Mouse (Mus musculus) embryonic facial prominence, embryonic 11.5 days (tissue): Measurements from ENCODE around the gene Cdh3. TPM values are rescaled to one million over a fixed set of nuclear protein-coding genes. Genes with fewer than 3 reads are reported as not detected.

Experiments
- ATAC-seq: fragments of 200-750 bp; cut with Nextera tagmentation; replicated peaks from 2 replicates; pipeline ENCODE4 v1.8.0; 2017; ENCODE audit warnings: low read depth; ENCODE audit not compliant: insufficient number of reproducible peaks, low FRiP score, low TSS enrichment
- DNase-seq: peaks from one replicate; pipeline ENCODE4 v3.0.0-alpha.2; 2015; ENCODE audit warnings: low spot score
- H3K27ac ChIP-seq: fragments of 300-500 bp; sonication (generic); replicated peaks from 2 replicates; pipeline ENCODE4 v1.5.1; 2014; ENCODE audit warnings: mild to moderate bottlenecking, low read depth, low read length, control low read depth
- H3K27me3 ChIP-seq: fragments of 300-500 bp; sonication (generic); 2 replicates; pipeline ENCODE4 v1.6.1; 2014; ENCODE audit warnings: mild to moderate bottlenecking, low read length, moderate library complexity, mixed read lengths; ENCODE audit not compliant: control insufficient read depth, insufficient read depth
- H3K36me3 ChIP-seq: fragments of 300-500 bp; sonication (generic); replicated peaks from 2 replicates; pipeline ENCODE4 v1.6.1; 2014; ENCODE audit warnings: low read depth, mild to moderate bottlenecking, low read length, moderate library complexity, mixed read lengths; ENCODE audit not compliant: control insufficient read depth, insufficient read depth
- H3K4me1 ChIP-seq: fragments of 300-500 bp; sonication (generic); 2 replicates; pipeline ENCODE4 v1.6.1; 2014; ENCODE audit warnings: low read length, mixed read lengths; ENCODE audit not compliant: control insufficient read depth, insufficient read depth
- H3K4me2 ChIP-seq: fragments of 300-500 bp; sonication (generic); 2 replicates; pipeline ENCODE4 v1.6.1; 2014; ENCODE audit warnings: low read depth, mild to moderate bottlenecking, control low read depth, low read length, moderate library complexity
- H3K4me3 ChIP-seq: fragments of 300-500 bp; sonication (generic); 2 replicates; pipeline ENCODE4 v1.5.1; 2014; ENCODE audit warnings: low read depth, low read length, control low read depth
- H3K9ac ChIP-seq: fragments of 300-500 bp; sonication (generic); replicated peaks from 2 replicates; pipeline ENCODE4 v1.6.1; 2014; ENCODE audit warnings: mild to moderate bottlenecking, control low read depth, low read length
- H3K9me3 ChIP-seq: fragments of 300-500 bp; sonication (generic); replicated peaks from 2 replicates; pipeline ENCODE4 v1.6.1; 2016; ENCODE audit warnings: mild to moderate bottlenecking, low read length, inconsistent platforms, mixed read lengths; ENCODE audit not compliant: control insufficient read depth
- WGBS: fragments of 180-500 bp; shearing (Covaris S2); extraction: QIAGEN DNeasy Blood & Tissue Kit; methylation state at CpG from one replicate; pipeline ENCODE4 v1.1.7; 2014; 5-methylcytosine and 5-hydroxymethylcytosine counted together
- polyA plus RNA-seq: library from polyadenylated mRNA; unstranded; fragments of >200 nt; fragmentation: Nextera tagmentation; extraction: Ambion mirVana; gene quantifications from 2 replicates; pipeline ENCODE4 v1.2.1, GENCODE M21; 2014

Cdh3 gene
- 10.8 and 11.0 TPM in 2 replicates for polyA plus RNA-seq

DNA sequence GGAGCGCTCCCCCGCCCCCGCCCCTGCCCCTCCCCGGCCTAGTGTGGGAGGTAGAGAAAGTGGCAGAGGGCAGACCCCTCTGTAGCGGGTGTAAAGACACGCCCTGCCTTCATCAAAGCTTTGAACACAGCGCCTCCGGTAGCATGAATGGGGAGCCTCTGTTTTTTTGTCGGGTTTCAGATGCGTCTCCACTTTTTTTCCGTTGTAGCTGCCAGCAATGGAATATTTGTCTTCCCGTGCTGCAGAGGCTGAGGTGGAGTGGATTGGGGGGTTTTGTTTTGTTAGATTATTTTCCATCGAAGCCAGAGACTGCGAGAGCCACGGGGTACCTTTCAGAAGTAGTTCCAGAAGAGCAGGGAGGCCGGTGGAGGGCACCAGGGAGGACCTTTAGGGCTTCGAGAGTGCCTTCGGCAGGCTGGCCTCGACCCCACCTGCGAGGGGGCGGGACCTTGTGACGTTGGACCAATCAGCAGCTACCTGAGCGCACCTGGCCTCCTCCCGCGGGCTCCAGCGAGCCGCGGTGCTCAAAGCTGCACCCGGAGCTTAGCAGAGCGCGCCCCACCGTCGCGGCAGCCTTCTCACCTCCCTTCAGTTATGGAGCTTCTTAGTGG lies at the start of gene Cdh3:
Gene Cdh3, plus strand, starts transcription at position 527 of the 611 bp plus-strand sequence.
- H3K4me3 ChIP-seq: peak within 1 kb of the TSS; percentile 38
- H3K9ac ChIP-seq: peak within 1 kb of the TSS; percentile 53
- H3K4me2 ChIP-seq: peak within 1 kb of the TSS; percentile 39
- peak; percentile 72 for DNase-seq
- H3K4me1 ChIP-seq: peaks cover 12% of the 10 kb centered on the region
- H3K9me3 ChIP-seq: no peaks in the 10 kb centered on the region
- peaks cover 14% of the 10 kb centered on the region for H3K27me3 ChIP-seq
- no peaks in the 10 kb centered on the region for H3K36me3 ChIP-seq
- H3K27ac ChIP-seq: no peak within 1 kb of the TSS
- peak; percentile 35; the same call in 1 of the 2 replicates for ATAC-seq
- under 1% methylated on average over 34 of the region's 34 CpGs for WGBS

DNA sequence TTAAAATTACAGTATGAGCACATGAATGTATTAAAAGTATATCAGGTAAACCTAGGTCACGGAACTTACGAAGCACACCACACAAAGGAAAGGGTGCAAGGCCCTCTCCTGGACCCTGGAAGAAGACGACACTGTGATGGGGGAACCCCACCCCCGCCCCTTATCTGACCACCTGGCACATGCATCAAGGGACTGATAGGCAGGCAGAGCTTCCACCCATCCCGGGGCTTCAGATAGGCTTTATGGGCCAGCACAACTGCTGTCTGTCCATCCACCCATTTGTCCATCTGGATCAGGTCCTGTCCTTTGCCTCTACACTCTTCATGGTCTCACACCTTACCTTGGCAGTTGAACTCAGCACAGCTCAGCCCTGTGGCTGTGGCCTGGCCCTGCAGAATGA lies 48.6 kb upstream of the Cdh3 start:
- H3K36me3 ChIP-seq: no peaks in the 10 kb centered on the region
- no peaks in the 10 kb centered on the region for H3K27me3 ChIP-seq
- H3K9ac ChIP-seq: no peak overlapping the region
- no peak for DNase-seq
- H3K4me3 ChIP-seq: no peak overlapping the region
- no peaks in the 10 kb centered on the region for H3K4me1 ChIP-seq
- H3K27ac ChIP-seq: no peak overlapping the region
- 75% methylated on average over 5 of the region's 5 CpGs for WGBS
- ATAC-seq: no peak
- H3K4me2 ChIP-seq: no peak overlapping the region
- H3K9me3 ChIP-seq: no peaks in the 10 kb centered on the region

DNA sequence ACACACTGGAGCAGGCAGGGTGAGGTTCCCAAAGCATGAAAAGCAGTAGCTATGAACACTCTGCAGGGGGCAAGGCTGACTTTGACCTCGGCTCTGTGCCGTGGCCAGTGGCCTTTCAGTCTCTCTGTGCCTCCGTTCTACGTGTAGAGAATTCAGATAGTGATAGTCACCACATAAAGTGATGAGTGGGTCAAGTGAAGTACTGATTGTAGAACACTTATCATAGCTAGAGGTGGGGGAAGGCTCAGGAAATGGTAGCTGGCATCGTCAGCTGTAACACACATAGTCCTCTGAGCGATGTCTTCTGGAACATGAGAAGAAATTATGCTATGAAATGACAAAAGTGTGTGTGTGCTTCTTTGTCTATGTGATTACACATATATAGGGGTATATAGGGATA lies 46.9 kb upstream of the Cdh3 start:
- Histone ChIP-seq H3K4me2 (no peak overlapping the region), H3K9ac (no peak overlapping the region), H3K27ac (no peak overlapping the region), H3K9me3 (no peaks in the 10 kb centered on the region), H3K4me3 (no peak overlapping the region), H3K36me3 (no peaks in the 10 kb centered on the region), H3K27me3 (no peaks in the 10 kb centered on the region), H3K4me1 (no peaks in the 10 kb centered on the region)
- WGBS: 80% methylated on average over 6 of the region's 6 CpGs
- no peak for ATAC-seq
- no peak for DNase-seq

DNA sequence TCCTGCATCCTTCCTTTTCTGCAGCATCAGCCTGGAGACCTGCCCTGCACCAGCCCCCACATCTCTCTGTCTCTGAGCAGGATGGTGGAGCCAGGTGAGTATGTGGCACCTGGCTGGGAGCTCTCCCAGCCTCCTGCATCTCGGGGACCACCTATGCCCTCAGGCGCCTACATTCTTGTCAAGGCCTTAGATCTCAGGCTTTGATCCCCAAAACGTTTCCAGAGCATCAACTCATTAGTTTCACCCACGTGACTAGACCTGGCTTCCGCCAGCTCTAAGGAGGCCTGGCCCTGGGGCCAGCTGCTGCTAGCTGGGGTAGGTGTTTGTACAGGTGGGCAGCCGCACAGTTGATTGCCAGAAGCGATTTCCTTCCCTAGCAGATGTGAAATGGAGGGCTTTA lies 41.2 kb upstream of the Cdh3 start:
- DNase-seq (peak; percentile 75), ATAC-seq (no peak)
- 33% methylated on average over 7 of the region's 7 CpGs for WGBS
- Histone ChIP-seq H3K9me3 (no peaks in the 10 kb centered on the region), H3K4me2 (no peak overlapping the region), H3K27me3 (no peaks in the 10 kb centered on the region), H3K27ac (no peak overlapping the region), H3K4me1 (peaks cover 4% of the 10 kb centered on the region; the same call in 1 of the 2 replicates), H3K9ac (no peak overlapping the region), H3K4me3 (no peak overlapping the region), H3K36me3 (no peaks in the 10 kb centered on the region)

DNA sequence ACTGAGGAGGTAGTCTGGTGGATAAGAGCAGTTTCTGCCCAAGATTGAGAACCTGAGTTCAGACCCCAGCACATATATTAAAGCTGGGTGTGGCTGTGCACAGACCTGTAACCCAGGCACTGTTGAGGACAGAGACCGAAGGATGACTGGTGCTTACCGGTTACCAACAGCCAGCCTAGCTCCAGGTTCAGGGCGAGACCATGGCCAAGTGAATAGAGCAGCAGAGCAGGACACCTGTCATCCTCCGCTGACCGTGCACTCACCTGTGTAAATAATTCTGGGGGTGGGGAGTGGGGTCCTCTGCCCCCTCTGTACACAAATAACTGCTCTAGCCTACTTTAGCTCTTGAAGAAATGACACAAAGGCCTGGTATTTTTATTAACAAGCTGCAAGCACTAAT lies 36.7 kb upstream of the Cdh3 start:
- Histone ChIP-seq H3K9me3 (no peaks in the 10 kb centered on the region), H3K4me2 (no peak overlapping the region), H3K36me3 (no peaks in the 10 kb centered on the region), H3K4me1 (peaks cover 4% of the 10 kb centered on the region; the same call in 1 of the 2 replicates), H3K9ac (no peak overlapping the region), H3K27ac (no peak overlapping the region), H3K27me3 (no peaks in the 10 kb centered on the region), H3K4me3 (no peak overlapping the region)
- 93% methylated on average over 5 of the region's 5 CpGs for WGBS
- ATAC-seq (no peak), DNase-seq (no peak)

DNA sequence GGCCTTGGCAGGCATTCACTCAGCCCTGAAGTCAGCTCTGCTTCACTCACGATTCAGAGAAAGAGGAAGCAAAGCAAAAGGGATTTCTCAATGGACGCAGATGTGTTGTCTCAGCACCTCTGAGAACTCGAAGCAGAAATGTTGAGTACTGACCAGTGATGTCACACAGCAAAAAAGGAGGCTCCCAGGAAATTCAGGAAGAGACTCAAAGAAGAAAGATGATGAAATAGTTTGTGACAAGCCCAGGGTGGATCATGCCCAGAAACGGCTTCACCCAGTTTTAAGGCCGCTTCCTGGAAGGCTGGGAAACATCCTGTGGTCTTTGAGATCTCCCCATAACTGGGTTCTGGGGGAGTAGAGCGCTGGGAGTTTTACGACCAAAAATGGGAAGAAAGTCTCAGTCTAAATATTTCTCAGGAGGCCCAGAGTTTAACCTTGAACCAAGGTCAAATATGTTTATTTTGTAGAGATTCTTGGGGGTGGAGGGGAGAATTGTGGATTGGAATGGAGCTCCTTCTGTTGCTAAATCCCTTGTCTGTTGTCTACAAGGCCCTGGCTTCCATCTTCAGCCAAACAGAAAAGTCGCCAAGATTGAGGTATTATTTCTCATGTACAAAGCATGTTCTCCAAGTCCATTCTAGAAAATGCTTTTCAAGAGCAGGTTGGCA lies 10.5 kb upstream of the Cdh3 start, which contains the start of gene 6030452D12Rik:
Gene 6030452D12Rik, plus strand, starts transcription at position 505 of the 668 bp plus-strand sequence.
- Histone ChIP-seq H3K9ac (no peak within 1 kb of the TSS), H3K4me1 (no peaks in the 10 kb centered on the region), H3K27ac (no peak within 1 kb of the TSS), H3K27me3 (no peaks in the 10 kb centered on the region), H3K4me3 (no peak within 1 kb of the TSS), H3K4me2 (no peak within 1 kb of the TSS), H3K9me3 (no peaks in the 10 kb centered on the region), H3K36me3 (no peaks in the 10 kb centered on the region)
- 81% methylated on average over 8 of the region's 8 CpGs for WGBS
- ATAC-seq (no peak), DNase-seq (no peak)

DNA sequence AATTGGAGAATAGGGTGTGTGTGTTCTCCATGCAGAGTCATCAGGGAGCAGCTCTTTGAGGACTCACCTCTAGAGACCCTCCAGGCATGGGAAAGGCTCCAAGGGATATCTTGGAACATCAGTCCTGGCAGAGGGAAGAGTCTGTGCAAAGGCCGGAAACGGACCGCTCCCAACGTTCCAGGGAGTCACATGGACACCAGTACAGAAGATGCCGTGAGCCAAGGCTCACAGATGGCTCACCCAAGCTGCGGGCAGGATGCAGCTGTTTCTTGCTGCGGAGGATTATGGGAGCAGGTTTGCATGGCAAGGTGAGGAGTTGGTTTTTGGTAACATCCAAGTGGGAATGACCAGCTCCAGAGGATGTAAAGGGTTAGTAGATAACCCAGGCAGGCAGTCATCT lies 6.5 kb upstream of the Cdh3 start:
- Histone ChIP-seq H3K4me1 (0 out of 2 replicates have a peak, but pooled peaks cover 2% of the 10 kb centered on the region), H3K4me3 (no peak overlapping the region), H3K27me3 (peaks cover 9% of the 10 kb centered on the region), H3K36me3 (no peaks in the 10 kb centered on the region), H3K9me3 (no peaks in the 10 kb centered on the region), H3K4me2 (no peak overlapping the region), H3K9ac (no peak overlapping the region), H3K27ac (no peak overlapping the region)
- ATAC-seq (no peak), DNase-seq (no peak)
- 94% methylated on average over 7 of the region's 7 CpGs for WGBS

DNA sequence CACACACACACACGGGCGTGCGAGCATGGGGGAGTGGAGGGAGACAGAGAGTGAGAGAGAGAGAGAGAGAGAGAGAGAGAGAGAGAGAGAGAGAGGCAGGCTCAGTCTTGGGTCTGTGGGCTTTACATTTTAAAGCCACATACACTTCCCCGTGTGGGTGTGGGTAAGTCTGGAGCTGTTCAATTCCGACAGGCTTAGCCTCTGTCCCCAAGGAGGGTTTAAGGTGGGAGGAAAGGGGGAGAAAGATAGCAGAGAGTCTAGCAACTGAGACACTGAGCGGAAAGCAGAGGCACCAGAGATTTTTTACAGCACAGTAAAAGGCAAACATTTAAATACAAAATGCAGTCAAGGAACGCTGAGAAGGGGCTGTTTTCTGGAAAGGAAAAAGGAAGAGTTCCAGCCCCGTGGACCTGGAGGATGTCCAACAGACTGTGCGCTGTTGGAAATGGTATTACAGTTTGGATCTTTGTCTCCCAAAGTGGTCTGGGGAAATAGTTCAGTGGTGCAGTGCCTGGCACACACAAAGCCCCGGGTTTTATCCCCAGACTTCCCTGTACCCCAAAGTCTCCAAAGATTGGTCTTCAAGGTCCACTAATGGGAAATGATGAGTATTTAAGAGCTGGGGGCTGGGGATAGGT lies 5.2 kb upstream of the Cdh3 start:
- H3K4me3 ChIP-seq: no peak overlapping the region
- no peak overlapping the region for H3K27ac ChIP-seq
- no peak overlapping the region for H3K9ac ChIP-seq
- WGBS: 65% methylated on average over 10 of the region's 10 CpGs
- no peak overlapping the region for H3K4me2 ChIP-seq
- H3K36me3 ChIP-seq: no peaks in the 10 kb centered on the region
- DNase-seq (no peak), ATAC-seq (no peak)
- peaks cover 9% of the 10 kb centered on the region for H3K27me3 ChIP-seq
- H3K9me3 ChIP-seq: no peaks in the 10 kb centered on the region
- H3K4me1 ChIP-seq: peaks cover 5% of the 10 kb centered on the region
